Mouse (Mus musculus): Measurements from ENCODE around the gene Crlf1. TPM values are rescaled to one million over a fixed set of nuclear protein-coding genes. Genes with fewer than 3 reads are reported as not detected.

Crlf1 gene
- polyA plus RNA-seq, 1 experiment from 2014 or later: 159 TPM

DNA sequence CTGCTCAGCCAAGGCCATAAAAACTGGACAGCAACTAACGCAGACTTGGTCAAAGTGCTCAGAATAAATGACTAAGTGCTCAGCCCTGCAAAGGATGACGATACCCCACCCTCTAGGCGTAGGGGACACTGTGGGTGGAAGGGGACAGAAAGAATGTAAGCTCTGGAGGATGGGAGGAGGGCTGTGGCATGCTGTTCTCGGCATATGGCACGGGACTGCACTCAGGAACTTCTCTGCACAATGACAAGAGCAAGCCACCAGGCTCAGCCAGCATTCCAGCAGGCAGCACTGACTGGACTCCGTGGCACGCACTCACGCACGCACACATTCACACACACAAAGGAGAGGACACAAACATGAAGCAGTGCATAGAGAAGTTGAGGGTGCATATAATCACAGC lies 32.4 kb upstream of the Crlf1 start:
- no peak for ATAC-seq (ENCODE audit: insufficient number of reproducible peaks, insufficient read depth, low FRiP score, low TSS enrichment, low read depth)
- no peak overlapping the region; the same call in 1 of the 2 replicates for H3K9ac ChIP-seq
- WGBS: 80% methylated on average over 9 of the region's 9 CpGs

GRCm38 (mm10) chr8:70461765-70462515 lies 31.0 kb upstream of the Crlf1 start:
- H3K4me1 ChIP-seq: peaks cover 4% of the 10 kb centered on the region
- 91% methylated on average over 16 of the region's 16 CpGs for WGBS
- peaks cover 34% of the 10 kb centered on the region for H3K36me3 ChIP-seq
- ATAC-seq (ENCODE audit: insufficient number of reproducible peaks, insufficient read depth, low FRiP score, low TSS enrichment, low read depth): no peak
- H3K9ac ChIP-seq: no peak overlapping the region
- H3K27me3 ChIP-seq: no peaks in the 10 kb centered on the region
- H3K4me2 ChIP-seq: no peak overlapping the region
- no peaks in the 10 kb centered on the region for H3K9me3 ChIP-seq
- H3K4me3 ChIP-seq: no peak overlapping the region
- no peak overlapping the region for H3K27ac ChIP-seq

More for the DNA sequence above, 32.4 kb upstream of the Crlf1 start:
- Histone ChIP-seq H3K4me3 (no peak overlapping the region), H3K4me2 (no peak overlapping the region), H3K27ac (no peak overlapping the region), H3K27me3 (no peaks in the 10 kb centered on the region), H3K9me3 (no peaks in the 10 kb centered on the region), H3K4me1 (no peaks in the 10 kb centered on the region), H3K36me3 (peaks cover 23% of the 10 kb centered on the region)

GRCm38 (mm10) chr8:70462516-70462813 lies 30.5 kb upstream of the Crlf1 start:
- H3K4me1 ChIP-seq: peaks cover 9% of the 10 kb centered on the region
- no peaks in the 10 kb centered on the region for H3K27me3 ChIP-seq
- H3K9me3 ChIP-seq: no peaks in the 10 kb centered on the region
- H3K27ac ChIP-seq: no peak overlapping the region
- H3K36me3 ChIP-seq: peaks cover 34% of the 10 kb centered on the region
- no peak for ATAC-seq (ENCODE audit: insufficient number of reproducible peaks, insufficient read depth, low FRiP score, low TSS enrichment, low read depth)
- 87% methylated on average over 8 of the region's 8 CpGs for WGBS
- H3K4me3 ChIP-seq: no peak overlapping the region
- H3K9ac ChIP-seq: no peak overlapping the region
- no peak overlapping the region for H3K4me2 ChIP-seq

DNA sequence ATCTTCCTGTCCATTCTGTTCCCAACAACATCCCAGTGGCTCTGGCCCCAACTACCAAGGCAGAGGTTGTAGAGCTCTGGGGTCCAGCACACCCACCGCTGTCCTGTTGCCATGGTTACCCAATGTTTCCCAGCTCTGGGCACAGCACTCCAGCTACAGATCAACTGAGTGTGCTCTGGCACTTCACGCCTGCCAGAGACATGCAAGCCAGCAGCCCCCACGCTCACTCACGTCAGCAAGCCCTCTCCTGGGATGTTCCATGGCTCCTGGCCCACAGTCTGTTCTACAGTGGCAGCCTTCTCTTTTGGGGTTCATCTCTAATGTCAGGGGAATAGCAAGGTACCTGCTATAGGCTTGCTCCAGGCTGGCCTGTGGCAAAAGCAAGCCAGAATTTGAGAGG lies 29.7 kb upstream of the Crlf1 start:
- no peak overlapping the region for H3K4me2 ChIP-seq
- H3K4me1 ChIP-seq: peaks cover 16% of the 10 kb centered on the region
- 76% methylated on average over 4 of the region's 4 CpGs for WGBS
- no peak overlapping the region for H3K9ac ChIP-seq
- H3K4me3 ChIP-seq: no peak overlapping the region
- ATAC-seq (ENCODE audit: insufficient number of reproducible peaks, insufficient read depth, low FRiP score, low TSS enrichment, low read depth): no peak
- H3K27me3 ChIP-seq: no peaks in the 10 kb centered on the region
- peaks cover 34% of the 10 kb centered on the region for H3K36me3 ChIP-seq
- no peak overlapping the region for H3K27ac ChIP-seq
- no peaks in the 10 kb centered on the region for H3K9me3 ChIP-seq

- WGBS: 90% methylated on average over 6 of the region's 6 CpGs
- H3K4me1 ChIP-seq: peaks cover 16% of the 10 kb centered on the region
- H3K27ac ChIP-seq: no peak overlapping the region
- H3K27me3 ChIP-seq: no peaks in the 10 kb centered on the region
- H3K9me3 ChIP-seq: no peaks in the 10 kb centered on the region
- no peak overlapping the region for H3K4me3 ChIP-seq
- H3K4me2 ChIP-seq: no peak overlapping the region
- H3K36me3 ChIP-seq: peaks cover 34% of the 10 kb centered on the region
- no peak overlapping the region for H3K9ac ChIP-seq
- no peak for ATAC-seq (ENCODE audit: insufficient number of reproducible peaks, insufficient read depth, low FRiP score, low TSS enrichment, low read depth)
Measured at GRCm38 (mm10) chr8:70464162-70464561, 28.8 kb upstream of the Crlf1 start.

DNA sequence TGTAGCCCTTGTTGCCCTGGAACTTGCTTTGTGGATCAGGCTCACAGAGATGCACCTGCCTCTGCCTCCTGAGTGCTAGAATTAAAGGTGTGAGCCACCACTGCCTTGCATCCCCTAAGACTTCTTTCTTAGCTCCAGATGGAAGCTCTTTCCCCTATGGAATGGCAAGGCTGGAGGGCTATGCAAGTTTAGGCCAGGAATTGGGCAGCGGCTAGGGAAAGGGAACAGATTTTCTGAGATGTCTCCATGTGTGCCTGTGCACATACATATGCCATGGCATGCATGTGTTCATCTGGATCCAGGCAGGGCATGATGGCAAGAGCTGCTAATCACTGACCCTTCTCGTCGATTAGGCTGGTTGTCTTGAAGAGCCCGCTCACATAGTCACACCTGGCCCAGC lies 27.3 kb upstream of the Crlf1 start:
- Histone ChIP-seq H3K4me1 (peaks cover 21% of the 10 kb centered on the region), H3K4me2 (no peak overlapping the region), H3K36me3 (peaks cover 28% of the 10 kb centered on the region), H3K9me3 (no peaks in the 10 kb centered on the region), H3K27ac (no peak overlapping the region), H3K27me3 (no peaks in the 10 kb centered on the region), H3K4me3 (no peak overlapping the region), H3K9ac (no peak overlapping the region)
- ATAC-seq (ENCODE audit: insufficient number of reproducible peaks, insufficient read depth, low FRiP score, low TSS enrichment, low read depth): no peak
- WGBS: 95% methylated on average over 4 of the region's 4 CpGs

GRCm38 (mm10) chr8:70466305-70466704 lies 26.7 kb upstream of the Crlf1 start:
- peaks cover 21% of the 10 kb centered on the region for H3K4me1 ChIP-seq
- H3K27me3 ChIP-seq: no peaks in the 10 kb centered on the region
- H3K9me3 ChIP-seq: no peaks in the 10 kb centered on the region
- H3K4me3 ChIP-seq: no peak overlapping the region
- ATAC-seq (ENCODE audit: insufficient number of reproducible peaks, insufficient read depth, low FRiP score, low TSS enrichment, low read depth): no peak
- H3K36me3 ChIP-seq: peaks cover 29% of the 10 kb centered on the region
- no peak overlapping the region for H3K4me2 ChIP-seq
- no peak overlapping the region for H3K27ac ChIP-seq
- no peak overlapping the region for H3K9ac ChIP-seq
- WGBS: 88% methylated on average over 4 of the region's 4 CpGs

- H3K27ac ChIP-seq: no peak overlapping the region; the same call in 1 of the 2 replicates
Measured at GRCm38 (mm10) chr8:70466771-70467170, 26.2 kb upstream of the Crlf1 start.

DNA sequence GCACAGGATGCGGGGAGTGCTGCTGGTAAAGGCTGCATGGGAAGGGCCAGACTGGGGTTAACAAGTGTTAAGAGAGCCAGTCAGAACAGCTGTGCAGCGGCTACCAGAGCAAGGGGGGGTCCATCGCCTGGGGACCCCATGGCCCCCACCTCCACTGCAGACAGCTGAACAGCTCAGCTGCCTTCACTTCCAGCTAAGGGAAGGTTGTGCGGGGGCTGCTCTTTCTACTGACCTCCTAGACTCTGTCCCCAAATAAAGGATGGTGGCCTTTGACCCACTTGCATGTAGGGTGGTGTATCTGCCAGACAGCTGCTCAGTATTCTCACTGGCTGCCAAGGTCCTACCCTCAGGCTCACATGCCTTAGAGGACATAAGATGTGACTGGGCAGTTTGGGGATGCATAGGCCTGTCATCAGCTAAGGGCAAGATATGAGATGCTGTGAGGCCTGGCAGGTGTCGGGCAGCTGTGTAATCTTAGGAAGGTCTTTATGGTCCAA lies 25.7 kb upstream of the Crlf1 start:
- no peak for ATAC-seq (ENCODE audit: insufficient number of reproducible peaks, insufficient read depth, low FRiP score, low TSS enrichment, low read depth)
- no peak overlapping the region; the same call in 1 of the 2 replicates for H3K27ac ChIP-seq
- H3K4me1 ChIP-seq: peaks cover 21% of the 10 kb centered on the region
- H3K4me3 ChIP-seq: no peak overlapping the region
- 0 out of 2 replicates have a peak overlapping the region, but pooled peaks have one; percentile 36 for H3K9ac ChIP-seq
- H3K27me3 ChIP-seq: no peaks in the 10 kb centered on the region
- no peak overlapping the region for H3K4me2 ChIP-seq
- 62% methylated on average over 5 of the region's 5 CpGs for WGBS
- H3K9me3 ChIP-seq: no peaks in the 10 kb centered on the region
- peaks cover 29% of the 10 kb centered on the region for H3K36me3 ChIP-seq

More at GRCm38 (mm10) chr8:70466771-70467170, 26.2 kb upstream of the Crlf1 start:
- Histone ChIP-seq H3K27me3 (no peaks in the 10 kb centered on the region), H3K4me1 (peaks cover 21% of the 10 kb centered on the region), H3K4me2 (no peak overlapping the region), H3K4me3 (no peak overlapping the region), H3K36me3 (peaks cover 29% of the 10 kb centered on the region), H3K9me3 (no peaks in the 10 kb centered on the region), H3K9ac (0 out of 2 replicates have a peak overlapping the region, but pooled peaks have one; percentile 36)
- ATAC-seq (ENCODE audit: insufficient number of reproducible peaks, insufficient read depth, low FRiP score, low TSS enrichment, low read depth): no peak
- 57% methylated on average over 11 of the region's 11 CpGs for WGBS

DNA sequence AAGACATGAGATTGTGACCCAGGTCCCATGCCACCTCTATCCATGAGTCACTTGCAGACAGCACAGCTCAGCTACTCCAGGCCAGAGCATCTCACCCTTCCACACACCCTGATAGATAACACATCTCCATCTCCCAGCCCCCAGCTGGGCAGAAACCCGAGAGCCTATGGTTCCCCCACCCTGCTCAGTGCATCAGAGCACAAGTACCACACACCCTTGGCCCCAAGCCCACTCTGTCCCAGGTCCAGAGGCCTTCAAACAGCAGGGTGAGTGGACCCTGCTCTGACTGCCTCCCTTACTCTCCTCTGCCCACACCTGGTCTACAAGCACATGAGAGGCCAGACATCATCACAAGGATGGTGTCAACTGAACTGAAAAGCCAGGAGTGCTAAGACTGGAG lies 25.1 kb upstream of the Crlf1 start:
- no peak overlapping the region for H3K27ac ChIP-seq
- H3K4me1 ChIP-seq: peaks cover 21% of the 10 kb centered on the region
- no peak overlapping the region for H3K4me3 ChIP-seq
- no peaks in the 10 kb centered on the region for H3K9me3 ChIP-seq
- no peak for ATAC-seq (ENCODE audit: insufficient number of reproducible peaks, insufficient read depth, low FRiP score, low TSS enrichment, low read depth)
- H3K9ac ChIP-seq: peak overlapping the region; percentile 36; the same call in 1 of the 2 replicates
- peaks cover 29% of the 10 kb centered on the region for H3K36me3 ChIP-seq
- H3K4me2 ChIP-seq: no peak overlapping the region
- 64% methylated on average over 1 of the region's 1 CpGs for WGBS
- H3K27me3 ChIP-seq: no peaks in the 10 kb centered on the region

GRCm38 (mm10) chr8:70468733-70469132 lies 24.2 kb upstream of the Crlf1 start:
- Histone ChIP-seq H3K9me3 (no peaks in the 10 kb centered on the region), H3K27me3 (no peaks in the 10 kb centered on the region), H3K9ac (0 out of 2 replicates have a peak overlapping the region, but pooled peaks have one; percentile 44), H3K4me1 (peaks cover 21% of the 10 kb centered on the region), H3K4me2 (no peak overlapping the region), H3K36me3 (peaks cover 25% of the 10 kb centered on the region), H3K27ac (no peak overlapping the region), H3K4me3 (no peak overlapping the region)
- 87% methylated on average over 4 of the region's 4 CpGs for WGBS
- no peak for ATAC-seq (ENCODE audit: insufficient number of reproducible peaks, insufficient read depth, low FRiP score, low TSS enrichment, low read depth)

DNA sequence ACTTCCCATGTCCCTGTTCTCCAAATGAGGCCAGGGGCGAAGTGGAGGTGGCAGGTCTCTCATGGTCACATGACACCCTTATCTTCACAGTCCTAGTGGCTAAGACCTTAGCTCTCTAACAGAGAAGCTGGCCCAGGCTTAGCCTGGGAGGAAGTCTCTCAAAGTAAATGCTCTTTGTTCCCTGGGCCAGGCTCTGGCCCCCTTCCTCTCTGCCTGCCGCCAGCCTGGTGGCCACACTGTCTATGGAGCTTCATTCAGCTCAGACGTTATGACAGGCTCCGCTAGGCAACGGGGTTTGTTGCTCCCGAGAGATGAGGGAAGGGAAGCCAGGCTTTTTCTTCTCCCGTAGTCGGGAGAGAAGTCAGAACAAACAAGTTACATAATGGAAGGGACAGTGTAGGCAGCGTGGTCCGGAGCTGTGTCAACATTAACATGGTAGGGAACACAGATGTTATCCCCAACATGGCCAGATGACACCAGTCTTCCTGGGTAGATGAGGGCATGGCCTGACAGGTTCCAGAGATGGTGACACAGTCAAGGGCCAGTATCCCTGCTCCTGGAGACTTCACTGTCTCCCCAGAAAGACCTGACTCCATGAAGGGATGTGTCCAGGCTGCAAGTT lies 23.6 kb upstream of the Crlf1 start:
- Histone ChIP-seq H3K27me3 (no peaks in the 10 kb centered on the region), H3K9me3 (no peaks in the 10 kb centered on the region), H3K4me1 (peaks cover 21% of the 10 kb centered on the region), H3K27ac (no peak overlapping the region), H3K9ac (0 out of 2 replicates have a peak overlapping the region, but pooled peaks have one; percentile 44), H3K4me2 (no peak overlapping the region), H3K36me3 (peaks cover 23% of the 10 kb centered on the region), H3K4me3 (no peak overlapping the region)
- WGBS: 56% methylated on average over 10 of the region's 10 CpGs
- ATAC-seq (ENCODE audit: insufficient number of reproducible peaks, insufficient read depth, low FRiP score, low TSS enrichment, low read depth): no peak
